Mouse (Mus musculus) spleen, adult 2 months (tissue): Measurements from ENCODE around the gene Gm11037.

Source experiments
- CTCF ChIP-seq: fragments of 200-500 bp; IDR thresholded peaks from 2 replicates; pipeline ENCODE4 v1.5.1; 2011; ENCODE audit warnings: mild to moderate bottlenecking, inconsistent platforms; ENCODE audit not compliant: insufficient read depth, insufficient read length, insufficient replicate concordance; ENCODE audit errors: extremely low read depth
- POLR2A ChIP-seq: fragments of 200-500 bp; IDR thresholded peaks from 2 replicates; pipeline ENCODE4 v1.6.1; 2011; ENCODE audit warnings: low read depth, low read length, inconsistent platforms

- TF ChIP-seq CTCF = no peak
- no peak for TF ChIP-seq POLR2A
These were observed 6.1 kb upstream of the Gm11037 start, which contains the start of gene Hspa12b for GRCm38 (mm10) chr2:131127161-131127730.
